Mouse (Mus musculus): Measurements from ENCODE around the gene Slc22a21.

- TF ChIP-seq ZC3H11A (IDR thresholded peaks at IDR 0.05; ENCODE audit: borderline replicate concordance, low read depth, low read length) (no peak), CHD2 (IDR thresholded peaks at IDR 0.05; ENCODE audit: low read depth, low read length) (no peak), MAFK (IDR thresholded peaks at IDR 0.05; ENCODE audit: insufficient read depth, low read depth, low read length) (no peak), ZNF384 (IDR thresholded peaks at IDR 0.05; ENCODE audit: low read depth, low read length) (no peak), HCFC1 (IDR thresholded peaks at IDR 0.05; ENCODE audit: borderline replicate concordance, insufficient read depth, low read length) (no peak)
Observed at GRCm38 (mm10) chr11:54011255-54011654, 31.1 kb upstream of the Slc22a21 start.

Data from ES-E14 (cell line).